Mouse (Mus musculus) heart, postnatal 0 days (tissue): ENCODE measurements around the gene Elk3. TPM values are rescaled to one million over a fixed set of nuclear protein-coding genes. Genes with fewer than 3 reads are reported as not detected.
"Not testable (repeated sequence)": the region's sequence is repeated elsewhere in the genome, so short reads cannot be mapped to it uniquely, and the experiment has no call there.

ENCODE experiments used
- ATAC-seq: fragments of 200-750 bp; cut with Nextera tagmentation; 2 replicates; pipeline ENCODE4 v1.8.0; 2017; ENCODE audit warnings: low read depth, moderate number of reproducible peaks, moderate library complexity; ENCODE audit not compliant: insufficient read depth
- DNase-seq: peaks from one replicate; pipeline ENCODE4 v3.0.0-alpha.2; 2016; ENCODE audit warnings: low spot score
- H3K27ac ChIP-seq: fragments of 300-500 bp; sonication (generic); 2 replicates; pipeline ENCODE4 v1.5.1; 2014; ENCODE audit warnings: low read depth, mild to moderate bottlenecking
- H3K27me3 ChIP-seq: fragments of 300-500 bp; sonication (generic); 2 replicates; pipeline ENCODE4 v1.6.1; 2014; ENCODE audit warnings: low read length, mixed read lengths; ENCODE audit not compliant: control insufficient read depth, insufficient read depth
- H3K36me3 ChIP-seq: fragments of 300-500 bp; sonication (generic); replicated peaks from 2 replicates; pipeline ENCODE4 v1.6.1; 2014; ENCODE audit warnings: low read length, mixed read lengths; ENCODE audit not compliant: control insufficient read depth, insufficient read depth
- H3K4me1 ChIP-seq: fragments of 300-500 bp; sonication (generic); 2 replicates; pipeline ENCODE4 v1.6.1; 2014; ENCODE audit warnings: antibody characterized with exemption; ENCODE audit not compliant: control insufficient read depth, insufficient read depth
- H3K4me2 ChIP-seq: fragments of 300-500 bp; sonication (generic); 2 replicates; pipeline ENCODE4 v1.6.1; 2014; ENCODE audit warnings: low read depth, mild to moderate bottlenecking, low read length, moderate library complexity
- H3K4me3 ChIP-seq: fragments of 300-500 bp; sonication (generic); 2 replicates; pipeline ENCODE4 v1.5.1; 2014; ENCODE audit warnings: low read depth, low read length
- H3K9ac ChIP-seq: fragments of 300-500 bp; sonication (generic); replicated peaks from 2 replicates; pipeline ENCODE4 v1.6.1; 2014; ENCODE audit warnings: low read depth, low read length, mixed read lengths
- H3K9me3 ChIP-seq: fragments of 300-500 bp; sonication (generic); replicated peaks from 2 replicates; pipeline ENCODE4 v1.6.1; 2016; ENCODE audit warnings: low read length; ENCODE audit not compliant: control insufficient read depth
- CTCF ChIP-seq: IDR thresholded peaks from 2 replicates; pipeline ENCODE4 v1.5.1; 2016; ENCODE audit warnings: antibody characterized with exemption, control low read depth, low read depth
- EP300 ChIP-seq: IDR thresholded peaks from 2 replicates; pipeline ENCODE4 v1.6.1; 2016; ENCODE audit warnings: antibody characterized with exemption, low read depth
- WGBS: fragments of 180-500 bp; shearing (Covaris S2); extraction: QIAGEN DNeasy Blood & Tissue Kit; methylation state at CpG from one replicate; pipeline ENCODE4 v1.1.7; 2014; 5-methylcytosine and 5-hydroxymethylcytosine counted together
- polyA plus RNA-seq: library from polyadenylated mRNA; unstranded; fragments of >200 nt; fragmentation: Nextera tagmentation; extraction: Ambion mirVana; gene quantifications from 2 replicates; pipeline ENCODE4 v1.2.1, GENCODE M21; 2015
- total RNA-seq: library from RNA; depleted of rRNA; stranded (reverse); fragments of >200 nt; gene quantifications from 2 replicates; pipeline ENCODE4 v1.2.3, GENCODE M21; 2014; ENCODE audit warnings: low replicate concordance; rRNA removed

Gene Elk3
- total RNA-seq, result 45.0 and 47.3 TPM in 2 replicates
- 31.0 and 34.4 TPM in 2 replicates for polyA plus RNA-seq

DNA sequence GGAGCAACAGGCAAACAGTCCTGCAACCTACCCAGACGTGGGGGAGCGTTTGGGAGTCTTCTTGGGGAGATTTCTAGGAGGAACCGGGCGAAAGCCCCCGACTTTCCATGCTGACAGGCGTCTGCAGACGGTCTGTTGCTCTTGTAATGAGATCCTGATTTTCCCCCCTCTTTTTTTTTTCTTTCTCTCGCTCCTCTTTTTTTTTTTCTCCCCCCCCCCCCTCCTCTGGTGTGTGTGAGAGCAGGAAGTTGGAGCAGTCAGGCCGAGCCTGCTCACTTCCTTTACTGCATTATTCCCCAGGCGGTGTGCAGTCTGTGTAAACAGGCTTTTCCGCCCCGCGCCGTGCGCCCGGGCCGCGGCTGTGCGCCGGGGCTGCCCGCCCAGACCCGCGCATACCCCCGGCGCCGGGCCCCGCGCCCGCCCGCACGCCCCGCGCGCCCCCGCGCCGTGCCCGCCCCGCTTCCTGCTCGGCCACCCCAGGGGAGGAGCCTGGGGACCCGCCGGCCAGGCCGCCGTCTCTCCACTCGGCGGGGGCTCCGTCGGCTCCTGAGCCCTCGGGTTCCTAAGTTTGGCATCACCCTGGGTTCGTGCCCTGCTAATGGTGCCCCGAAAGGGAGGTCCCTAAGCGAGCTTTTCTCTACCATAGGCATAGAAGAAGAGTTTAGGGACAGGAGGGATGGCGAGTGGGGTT is at the start of gene Elk3:
Gene Elk3 (minus strand): TSS at position 415 of the 691 bp plus-strand sequence.
- ATAC-seq, result peak; percentile 85
- Histone ChIP-seq H3K4me1 (no peaks in the 10 kb centered on the region), H3K4me3 (peak within 1 kb of the TSS; percentile 91), H3K4me2 (peak within 1 kb of the TSS; percentile 91), H3K36me3 (no peaks in the 10 kb centered on the region), H3K9me3 (no peaks in the 10 kb centered on the region), H3K27ac (peak within 1 kb of the TSS; percentile 97), H3K27me3 (0 out of 2 replicates have a peak, but pooled peaks cover 3% of the 10 kb centered on the region), H3K9ac (peak within 1 kb of the TSS; percentile 95)
- TF ChIP-seq EP300 (no peak; the same call in 1 of the 2 replicates), CTCF (no peak)
- DNase-seq, result peak; percentile 66
- 0% methylated on average over 47 of the region's 53 CpGs for WGBS

DNA sequence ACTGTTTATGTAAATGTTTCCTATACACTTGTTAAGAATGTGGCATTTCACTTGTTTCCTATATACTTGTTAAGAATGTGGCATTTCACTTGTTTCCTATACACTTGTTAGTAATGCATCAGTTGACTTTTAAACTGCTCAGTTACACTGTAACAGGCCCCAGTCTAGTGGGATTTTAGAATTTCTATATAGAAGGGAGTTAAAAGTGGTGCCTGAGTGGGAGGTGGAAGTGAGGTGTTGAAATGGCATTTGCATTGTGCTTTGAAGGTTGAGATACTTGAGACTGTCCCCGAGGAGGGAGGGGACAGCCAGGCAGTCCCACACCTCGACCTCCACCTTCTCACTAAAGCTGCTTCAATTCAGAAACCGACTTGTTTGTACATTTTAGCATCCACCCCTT is 49.7 kb upstream of the Elk3 start:
- no peak for TF ChIP-seq CTCF
- no peak for TF ChIP-seq EP300
- H3K27me3 ChIP-seq, result no peaks in the 10 kb centered on the region
- 17% methylated on average over 3 of the region's 3 CpGs for WGBS

DNA sequence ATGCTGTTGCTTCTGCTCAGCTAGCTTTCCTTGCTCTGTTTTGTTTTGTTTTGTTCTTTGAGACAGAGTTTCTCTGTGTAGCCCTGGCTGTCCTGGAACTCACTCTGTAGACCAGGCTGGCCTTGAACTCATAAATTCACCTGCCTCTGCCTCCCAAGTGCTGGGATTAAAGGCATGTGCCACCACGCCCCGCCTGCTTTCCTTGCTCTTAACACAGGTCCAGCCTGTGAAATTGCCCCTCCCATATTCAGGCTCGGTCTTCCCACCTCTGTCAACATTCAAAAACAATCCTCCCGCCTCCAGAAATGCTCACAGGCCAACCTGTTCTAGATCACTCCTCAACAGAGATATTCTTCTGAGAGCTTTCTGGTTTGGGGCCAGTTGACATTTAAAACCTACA is 49.3 kb upstream of the Elk3 start:
- WGBS, result 62% methylated on average over 4 of the region's 4 CpGs
- H3K27me3 ChIP-seq, H3K27ac ChIP-seq, DNase-seq, H3K4me3 ChIP-seq, H3K9ac ChIP-seq, H3K9me3 ChIP-seq, ATAC-seq, H3K36me3 ChIP-seq, H3K4me2 ChIP-seq, H3K4me1 ChIP-seq: not testable (repeated sequence)

More for the DNA sequence above, 49.7 kb upstream of the Elk3 start:
- DNase-seq (no peak), ATAC-seq (no peak)
- no peaks in the 10 kb centered on the region for H3K36me3 ChIP-seq
- H3K4me2 ChIP-seq, result no peak overlapping the region
- no peak overlapping the region for H3K4me3 ChIP-seq
- no peak overlapping the region for H3K27ac ChIP-seq
- no peaks in the 10 kb centered on the region for H3K9me3 ChIP-seq
- H3K9ac ChIP-seq, result no peak overlapping the region
- peaks cover 4% of the 10 kb centered on the region; the same call in 1 of the 2 replicates for H3K4me1 ChIP-seq

DNA sequence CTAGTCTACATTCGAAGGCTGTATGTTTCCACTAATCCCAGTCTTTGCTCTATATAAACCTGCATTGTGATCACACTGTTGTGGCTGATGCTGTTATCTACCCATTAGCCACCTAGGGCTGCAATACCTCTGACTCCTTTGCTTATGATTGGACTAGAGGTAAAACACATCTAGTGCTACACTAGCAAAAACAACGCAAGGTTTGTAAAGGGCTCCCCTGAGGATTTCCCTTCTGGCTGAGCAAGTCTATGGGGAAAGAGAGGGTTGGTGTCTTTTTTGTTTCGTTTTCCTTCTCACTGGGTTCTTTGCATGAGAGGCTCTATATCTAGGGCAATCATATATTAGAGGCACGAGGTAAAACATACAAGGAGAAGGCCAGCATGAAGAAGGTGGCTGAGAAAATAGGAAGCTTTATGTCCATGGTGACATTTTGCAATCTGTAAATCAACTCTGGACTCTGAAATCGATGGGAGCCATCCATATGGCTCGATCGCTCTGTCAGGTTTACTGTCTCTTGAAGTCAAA is 48.5 kb upstream of the Elk3 start:
- H3K9ac ChIP-seq, result no peak overlapping the region
- no peak overlapping the region for H3K4me3 ChIP-seq
- no peaks in the 10 kb centered on the region for H3K36me3 ChIP-seq
- no peak overlapping the region for H3K27ac ChIP-seq
- TF ChIP-seq EP300 (no peak), CTCF (no peak)
- no peaks in the 10 kb centered on the region for H3K9me3 ChIP-seq
- 82% methylated on average over 7 of the region's 7 CpGs for WGBS
- no peak overlapping the region for H3K4me2 ChIP-seq
- H3K27me3 ChIP-seq, result no peaks in the 10 kb centered on the region
- ATAC-seq (no peak), DNase-seq (no peak)
- H3K4me1 ChIP-seq, result peaks cover 4% of the 10 kb centered on the region; the same call in 1 of the 2 replicates

DNA sequence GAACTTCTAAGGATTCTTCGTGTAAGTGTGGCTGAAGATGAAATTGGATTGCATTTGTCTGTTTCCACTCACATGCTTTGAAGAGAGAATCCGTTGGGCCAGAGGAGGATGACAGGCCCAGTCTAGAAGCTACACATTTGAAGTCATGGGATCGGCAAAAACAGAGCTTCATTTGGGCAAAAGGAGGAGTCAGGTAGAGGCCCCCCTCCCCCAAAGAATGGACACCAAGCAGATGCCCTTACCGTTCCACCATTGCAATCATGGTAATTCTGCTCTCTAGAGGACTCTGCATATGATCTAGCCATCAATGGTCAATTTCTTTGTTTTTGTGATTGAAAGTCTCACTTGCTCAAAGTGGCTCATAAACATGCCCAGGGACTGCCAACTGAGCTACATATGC is 47.9 kb upstream of the Elk3 start:
- no peaks in the 10 kb centered on the region for H3K9me3 ChIP-seq
- no peak overlapping the region for H3K9ac ChIP-seq
- no peak overlapping the region for H3K4me2 ChIP-seq
- H3K4me3 ChIP-seq, result no peak overlapping the region
- WGBS, result 78% methylated on average over 4 of the region's 4 CpGs
- H3K4me1 ChIP-seq, result peaks cover 4% of the 10 kb centered on the region; the same call in 1 of the 2 replicates
- no peak overlapping the region for H3K27ac ChIP-seq
- H3K27me3 ChIP-seq, result no peaks in the 10 kb centered on the region
- no peak for DNase-seq
- H3K36me3 ChIP-seq, result no peaks in the 10 kb centered on the region
- TF ChIP-seq CTCF (no peak), EP300 (no peak)
- no peak for ATAC-seq

DNA sequence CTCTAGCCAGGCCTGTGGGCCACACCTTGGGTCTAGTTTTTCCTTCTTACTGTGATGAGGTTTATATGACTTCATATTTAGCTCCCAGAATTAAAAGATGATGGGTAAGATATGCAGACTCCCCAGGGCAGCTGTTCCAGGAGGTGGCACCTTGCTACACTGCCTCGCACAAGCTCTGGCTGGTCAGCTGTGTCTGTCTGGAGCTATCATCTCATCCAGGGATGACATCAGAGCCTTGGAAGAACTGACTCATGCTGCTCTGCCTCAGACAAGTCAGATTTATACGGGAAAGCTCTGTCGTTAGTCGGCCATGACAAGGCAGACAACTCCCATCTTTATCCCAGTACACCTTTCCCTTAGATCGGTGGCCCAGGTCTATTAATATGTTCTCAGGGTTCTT is 46.2 kb upstream of the Elk3 start:
- no peaks in the 10 kb centered on the region for H3K9me3 ChIP-seq
- H3K4me1 ChIP-seq, result peaks cover 4% of the 10 kb centered on the region; the same call in 1 of the 2 replicates
- TF ChIP-seq CTCF (no peak), EP300 (no peak)
- no peaks in the 10 kb centered on the region for H3K27me3 ChIP-seq
- no peak for ATAC-seq
- 63% methylated on average over 5 of the region's 5 CpGs for WGBS
- no peak overlapping the region for H3K4me2 ChIP-seq
- no peaks in the 10 kb centered on the region for H3K36me3 ChIP-seq
- no peak overlapping the region for H3K9ac ChIP-seq
- no peak overlapping the region for H3K4me3 ChIP-seq
- no peak for DNase-seq
- no peak overlapping the region for H3K27ac ChIP-seq
